Mouse (Mus musculus) right cerebral cortex, postnatal 14 days (tissue): ENCODE measurements at regions not wholly inside any gene's neighbourhood (a gene's known extent, or its start where the extent isn't known, plus 50 kb on each side); places are given as distances from the start of the nearest gene placed in this dataset.
"Not testable (repeated sequence)": the region's sequence is repeated elsewhere in the genome, so short reads cannot be mapped to it uniquely, and the experiment has no call there.

Experiments used
- DNase-seq: peaks from one replicate; pipeline ENCODE4 v3.0.0; 2022

DNA sequence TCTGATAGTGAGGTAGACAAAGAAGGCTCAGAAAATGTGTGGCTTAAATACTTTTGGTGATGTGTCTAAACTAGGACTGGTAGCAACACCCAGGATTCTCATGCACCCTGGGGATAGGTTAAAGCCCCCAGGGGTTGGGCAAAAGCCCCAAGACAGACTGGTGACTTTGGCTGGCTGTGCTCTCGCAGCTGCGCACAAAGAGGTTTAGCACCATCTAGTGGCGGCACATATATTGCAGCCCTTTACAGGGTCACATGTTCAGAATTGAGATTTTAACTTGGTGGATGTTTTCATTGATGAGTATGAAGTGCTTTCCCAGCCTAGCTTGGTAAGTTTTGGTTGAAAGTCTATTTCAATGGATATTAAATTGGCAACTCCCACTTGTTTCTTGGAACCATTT, 167.3 kb downstream of the Gm44 start:
- peak; percentile 5 for DNase-seq

- not testable (repeated sequence) for DNase-seq
These were observed 193.2 kb downstream of the Gm44 start for GRCm38 (mm10) chrX:91085137-91085536.
